Mouse (Mus musculus) liver, embryonic 14.5 days (tissue): ENCODE results near the gene Rras2.

ENCODE experiments used
- CTCF ChIP-seq: IDR thresholded peaks from 2 replicates; pipeline ENCODE4 v1.5.1; 2016; ENCODE audit warnings: antibody characterized with exemption, low read depth, control low read depth
- EP300 ChIP-seq: IDR thresholded peaks from 2 replicates; pipeline ENCODE4 v1.6.1; 2016; ENCODE audit warnings: antibody characterized with exemption, low read depth

GRCm38 (mm10) chr7:114068956-114069533 lies 48.5 kb downstream of the Rras2 start:
- TF ChIP-seq CTCF (no peak), EP300 (no peak)
